Mouse (Mus musculus): ENCODE results near the gene Spock2.

DNA sequence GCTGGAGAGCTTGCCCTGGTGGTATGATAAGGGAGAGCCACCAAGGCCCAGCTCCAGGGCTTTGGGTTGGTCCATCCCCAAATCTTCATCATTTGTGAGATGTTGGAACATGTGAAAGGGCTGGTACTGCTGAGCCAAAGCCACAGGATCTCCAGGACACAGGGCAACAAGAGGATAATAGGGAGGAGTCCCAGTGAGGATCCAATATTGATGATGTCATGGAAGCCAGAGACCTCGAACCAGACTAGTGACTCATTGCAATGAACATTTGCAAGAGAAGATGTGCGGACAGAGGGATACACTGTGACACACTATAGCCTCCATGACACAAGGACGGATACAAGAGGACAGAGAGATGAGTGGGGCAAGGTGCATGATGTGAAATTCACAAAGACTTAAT, 52.1 kb downstream of the Spock2 start:
- TF ChIP-seq CTCF (IDR thresholded peaks at IDR 0.05; ENCODE audit: low read depth) (no peak), EP300 (IDR thresholded peaks at IDR 0.05; ENCODE audit: low read depth) (no peak)
